Mouse (Mus musculus): ENCODE measurements around the gene Slc25a30. TPM values are rescaled to one million over a fixed set of nuclear protein-coding genes. Genes with fewer than 3 reads are reported as not detected.
"Not testable (repeated sequence)": the region's sequence is repeated elsewhere in the genome, so short reads cannot be mapped to it uniquely, and the experiment has no call there.

Slc25a30 gene
- polyA plus RNA-seq (2012; ENCODE audit: insufficient read depth, insufficient read length, low replicate concordance, missing spikeins), result not detected in 2 replicates

- 4% methylated on average over 51 of the region's 51 CpGs for WGBS
- Histone ChIP-seq H3K27ac (ENCODE audit: insufficient read depth, low read depth, low read length) (peak within 1 kb of the TSS; percentile 62), H3K4me3 (ENCODE audit: insufficient read depth, low read depth, low read length) (peak within 1 kb of the TSS; percentile 94), H3K4me1 (ENCODE audit: control insufficient read depth, insufficient read depth, low read length) (no peaks in the 10 kb centered on the region)
- TF ChIP-seq POLR2A (IDR thresholded peaks at IDR 0.05; ENCODE audit: insufficient read depth, low read depth, low read length) (peak; percentile 94), CTCF (IDR thresholded peaks at IDR 0.05; ENCODE audit: insufficient read depth, low read depth, low read length) (no peak)
These were observed at the start of gene Slc25a30 for GRCm38 (mm10) chr14:75786868-75787793. TSS of gene Slc25a30 (minus strand) at chr14:75787037.

GRCm38 (mm10) chr14:75836579-75836978 is 49.7 kb upstream of the Slc25a30 start:
- TF ChIP-seq POLR2A (IDR thresholded peaks at IDR 0.05; ENCODE audit: insufficient read depth, low read depth, low read length) (no peak), CTCF (IDR thresholded peaks at IDR 0.05; ENCODE audit: insufficient read depth, low read depth, low read length) (no peak)
- Histone ChIP-seq H3K4me3 (ENCODE audit: insufficient read depth, low read depth, low read length) (no peak overlapping the region), H3K4me1 (ENCODE audit: control insufficient read depth, insufficient read depth, low read length) (peaks cover 22% of the 10 kb centered on the region), H3K27ac (ENCODE audit: insufficient read depth, low read depth, low read length) (no peak overlapping the region)
- 73% methylated on average over 3 of the region's 3 CpGs for WGBS

DNA sequence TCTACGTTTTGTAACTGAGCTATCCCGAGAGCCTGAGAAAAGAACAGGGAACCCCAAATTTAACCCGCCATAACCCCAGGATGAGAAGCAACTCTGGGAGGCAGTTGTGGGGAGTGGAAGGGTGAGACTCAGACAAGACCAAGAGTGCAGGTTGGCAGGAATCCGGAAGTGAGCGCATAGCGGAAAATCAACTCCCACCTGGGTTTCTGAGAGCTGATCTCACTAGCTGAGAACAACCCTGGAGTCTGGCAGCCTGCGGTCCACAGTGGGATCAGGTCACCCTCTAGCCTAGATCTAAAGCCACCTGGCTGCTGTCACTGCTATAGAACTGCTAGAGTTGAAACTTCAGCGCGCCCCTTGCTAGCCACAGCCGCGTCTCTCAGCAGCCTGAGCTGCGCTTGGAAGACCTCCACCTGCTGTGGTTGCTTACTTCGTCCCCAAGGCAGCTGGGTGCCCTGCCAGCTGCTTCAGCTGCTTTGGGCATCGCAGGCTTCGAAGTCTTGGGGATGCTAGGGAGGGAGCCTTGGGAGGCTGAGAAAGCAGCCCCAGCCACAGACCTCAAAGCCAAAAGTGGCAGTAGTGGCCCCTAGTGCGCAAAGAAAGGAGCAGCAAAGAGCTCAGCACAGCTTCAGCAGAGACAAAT is 48.0 kb upstream of the Slc25a30 start:
- peak overlapping the region; percentile 76 for H3K27ac ChIP-seq (ENCODE audit: insufficient read depth, low read depth, low read length)
- peak overlapping the region; percentile 29 for H3K4me3 ChIP-seq (ENCODE audit: insufficient read depth, low read depth, low read length)
- TF ChIP-seq CTCF (IDR thresholded peaks at IDR 0.05; ENCODE audit: insufficient read depth, low read depth, low read length) (no peak), POLR2A (IDR thresholded peaks at IDR 0.05; ENCODE audit: insufficient read depth, low read depth, low read length) (no peak)
- 3% methylated on average over 16 of the region's 16 CpGs for WGBS
- H3K4me1 ChIP-seq (ENCODE audit: control insufficient read depth, insufficient read depth, low read length), result peaks cover 22% of the 10 kb centered on the region

- no peak for TF ChIP-seq POLR2A (IDR thresholded peaks at IDR 0.05; ENCODE audit: insufficient read depth, low read depth, low read length)
- no peak for TF ChIP-seq CTCF (IDR thresholded peaks at IDR 0.05; ENCODE audit: insufficient read depth, low read depth, low read length)
- Histone ChIP-seq H3K27ac (ENCODE audit: insufficient read depth, low read depth, low read length) (peak overlapping the region; percentile 76), H3K4me1 (ENCODE audit: control insufficient read depth, insufficient read depth, low read length) (peaks cover 23% of the 10 kb centered on the region), H3K4me3 (ENCODE audit: insufficient read depth, low read depth, low read length) (peak overlapping the region; percentile 29)
- WGBS, result 5% methylated on average over 10 of the region's 10 CpGs
These were observed 47.5 kb upstream of the Slc25a30 start for GRCm38 (mm10) chr14:75834251-75834738.

GRCm38 (mm10) chr14:75833546-75834250 is 46.9 kb upstream of the Slc25a30 start:
- peaks cover 29% of the 10 kb centered on the region for H3K4me1 ChIP-seq (ENCODE audit: control insufficient read depth, insufficient read depth, low read length)
- no peak overlapping the region for H3K4me3 ChIP-seq (ENCODE audit: insufficient read depth, low read depth, low read length)
- H3K27ac ChIP-seq (ENCODE audit: insufficient read depth, low read depth, low read length), result no peak overlapping the region
- TF ChIP-seq CTCF (IDR thresholded peaks at IDR 0.05; ENCODE audit: insufficient read depth, low read depth, low read length) (no peak), POLR2A (IDR thresholded peaks at IDR 0.05; ENCODE audit: insufficient read depth, low read depth, low read length) (no peak)
- 17% methylated on average over 12 of the region's 12 CpGs for WGBS

DNA sequence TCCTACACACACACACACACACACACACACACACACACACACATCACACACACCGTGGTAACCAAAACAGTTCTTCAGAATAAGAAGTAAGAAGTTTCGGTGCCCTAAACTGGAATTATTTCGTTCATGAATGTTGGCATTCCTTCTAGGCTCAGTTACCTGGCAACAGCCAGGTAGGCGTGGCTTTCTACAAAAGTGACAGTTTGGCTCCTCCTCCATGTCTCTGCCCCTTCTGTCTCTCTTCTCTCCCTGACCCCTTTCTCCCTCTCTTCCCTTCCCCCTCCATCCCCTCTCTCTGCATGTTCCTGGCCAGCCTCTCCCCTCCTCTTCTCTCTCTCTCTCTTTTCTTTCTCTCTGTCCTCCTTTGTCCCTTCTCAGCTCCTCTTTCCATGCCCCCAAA is 46.1 kb upstream of the Slc25a30 start:
- Histone ChIP-seq H3K27ac (ENCODE audit: insufficient read depth, low read depth, low read length) (no peak overlapping the region), H3K4me3 (ENCODE audit: insufficient read depth, low read depth, low read length) (no peak overlapping the region), H3K4me1 (ENCODE audit: control insufficient read depth, insufficient read depth, low read length) (peaks cover 34% of the 10 kb centered on the region)
- TF ChIP-seq CTCF (IDR thresholded peaks at IDR 0.05; ENCODE audit: insufficient read depth, low read depth, low read length), result no peak
- no peak for TF ChIP-seq POLR2A (IDR thresholded peaks at IDR 0.05; ENCODE audit: insufficient read depth, low read depth, low read length)
- WGBS, result 20% methylated on average over 4 of the region's 4 CpGs

DNA sequence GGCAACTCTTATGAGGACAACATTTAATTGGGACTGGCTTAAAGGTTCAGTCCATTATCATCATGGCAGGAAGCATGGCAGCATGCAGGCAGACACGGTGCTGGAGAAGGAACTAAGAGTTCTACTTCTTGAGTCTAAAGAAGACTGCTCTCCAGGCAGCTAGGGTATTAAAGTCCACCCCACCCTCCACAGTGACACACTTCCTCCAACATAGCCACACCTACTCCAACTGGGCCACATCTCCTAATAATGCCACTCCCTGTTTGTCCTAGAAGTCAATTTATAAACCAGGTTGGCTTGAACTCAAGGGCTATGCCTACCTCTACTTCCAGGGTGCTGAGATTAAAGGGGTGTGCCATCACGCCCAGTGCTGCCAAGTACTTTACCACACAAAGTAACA is 45.2 kb upstream of the Slc25a30 start:
- 82% methylated on average over 2 of the region's 2 CpGs for WGBS
- Histone ChIP-seq H3K4me3 (ENCODE audit: insufficient read depth, low read depth, low read length) (no peak overlapping the region), H3K27ac (ENCODE audit: insufficient read depth, low read depth, low read length) (no peak overlapping the region), H3K4me1 (ENCODE audit: control insufficient read depth, insufficient read depth, low read length) (peaks cover 33% of the 10 kb centered on the region)
- TF ChIP-seq CTCF (IDR thresholded peaks at IDR 0.05; ENCODE audit: insufficient read depth, low read depth, low read length) (no peak), POLR2A (IDR thresholded peaks at IDR 0.05; ENCODE audit: insufficient read depth, low read depth, low read length) (no peak)

DNA sequence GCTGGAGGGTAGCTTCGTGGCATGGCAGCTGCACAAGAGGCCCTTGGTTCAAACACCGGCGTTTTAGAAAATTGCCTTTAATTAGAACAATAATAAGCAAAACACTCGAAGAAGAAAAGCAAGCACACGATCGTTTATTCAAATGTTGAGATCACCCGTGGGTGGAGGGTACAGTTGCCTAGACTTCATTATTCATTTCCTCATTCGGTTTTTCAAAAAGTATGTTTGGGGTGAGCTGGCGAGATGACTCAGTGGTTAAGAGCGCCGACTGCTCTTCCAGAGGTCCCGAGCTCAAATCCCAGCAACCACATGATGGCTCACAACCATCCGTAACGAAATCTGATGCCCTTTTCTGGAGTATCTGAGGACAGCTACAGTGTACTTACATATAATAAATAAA is 43.0 kb upstream of the Slc25a30 start:
- peaks cover 25% of the 10 kb centered on the region for H3K4me1 ChIP-seq (ENCODE audit: control insufficient read depth, insufficient read depth, low read length)
- H3K27ac ChIP-seq (ENCODE audit: insufficient read depth, low read depth, low read length); H3K4me3 ChIP-seq (ENCODE audit: insufficient read depth, low read depth, low read length): not testable (repeated sequence)
- 24% methylated on average over 14 of the region's 14 CpGs for WGBS
